Mouse (Mus musculus) MEL-GATA-1-ER (cell line): ENCODE results near the gene Hoxa4.

Experiments used
- DNase-seq: peaks from one replicate; pipeline ENCODE4 v3.0.0-alpha.2; 2012; ENCODE audit warnings: low read depth; ENCODE audit errors: extremely low read depth

Hoxa4 gene

GRCm38 (mm10) chr6:52165441-52166370 is 25.8 kb downstream of the Hoxa4 start:
- no peak for DNase-seq

GRCm38 (mm10) chr6:52164626-52165440 is 26.7 kb downstream of the Hoxa4 start, which contains the start of gene Hoxa2:
Gene Hoxa2, minus strand, starts transcription at chr6:52164831.
- DNase-seq: no peak

GRCm38 (mm10) chr6:52164051-52164625 is 27.4 kb downstream of the Hoxa4 start:
- DNase-seq: no peak

GRCm38 (mm10) chr6:52163366-52164031 is 28.1 kb downstream of the Hoxa4 start:
- no peak for DNase-seq

- no peak for DNase-seq
These were observed 28.8 kb downstream of the Hoxa4 start for GRCm38 (mm10) chr6:52162611-52163365.

- DNase-seq: no peak
These were observed 29.5 kb downstream of the Hoxa4 start for GRCm38 (mm10) chr6:52162093-52162380.

GRCm38 (mm10) chr6:52161336-52162092 is 30.0 kb downstream of the Hoxa4 start:
- no peak for DNase-seq

GRCm38 (mm10) chr6:52160511-52161335 is 30.8 kb downstream of the Hoxa4 start:
- no peak for DNase-seq

- no peak for DNase-seq
These were observed 31.6 kb downstream of the Hoxa4 start for GRCm38 (mm10) chr6:52159979-52160378.

GRCm38 (mm10) chr6:52159164-52159761 is 32.3 kb downstream of the Hoxa4 start:
- no peak for DNase-seq

- DNase-seq: no peak
These were observed 33.1 kb downstream of the Hoxa4 start, which contains the start of gene Hoxa1 for GRCm38 (mm10) chr6:52158276-52159051. Gene Hoxa1, minus strand, starts transcription at chr6:52158317.

- DNase-seq: no peak
These were observed 33.9 kb downstream of the Hoxa4 start for GRCm38 (mm10) chr6:52157466-52158275.

- DNase-seq: no peak
These were observed 34.9 kb downstream of the Hoxa4 start for GRCm38 (mm10) chr6:52156551-52157200.

GRCm38 (mm10) chr6:52155471-52155870 is 36.1 kb downstream of the Hoxa4 start:
- no peak for DNase-seq

GRCm38 (mm10) chr6:52154044-52154443 is 37.5 kb downstream of the Hoxa4 start:
- DNase-seq: no peak

GRCm38 (mm10) chr6:52153270-52153669 is 38.3 kb downstream of the Hoxa4 start:
- no peak for DNase-seq
